Mouse (Mus musculus) hindbrain, postnatal 0 days (tissue): Measurements from ENCODE around the gene Hivep2. TPM values are rescaled to one million over a fixed set of nuclear protein-coding genes. Genes with fewer than 3 reads are reported as not detected.

Experiments
- ATAC-seq: fragments of 200-750 bp; cut with Nextera tagmentation; 2 replicates; pipeline ENCODE4 v1.8.0; 2017; ENCODE audit warnings: mild to moderate bottlenecking, moderate TSS enrichment, moderate library complexity
- DNase-seq: peaks from one replicate; pipeline ENCODE4 v3.0.0-alpha.2; 2015; ENCODE audit warnings: low spot score
- H3K27ac ChIP-seq: fragments of 300-500 bp; sonication (generic); 2 replicates; pipeline ENCODE4 v1.5.1; 2014; ENCODE audit warnings: mild to moderate bottlenecking
- H3K27me3 ChIP-seq: fragments of 300-500 bp; sonication (generic); 2 replicates; pipeline ENCODE4 v1.6.1; 2014; ENCODE audit warnings: low read length, mixed read lengths; ENCODE audit not compliant: insufficient read depth
- H3K36me3 ChIP-seq: fragments of 300-500 bp; sonication (generic); 2 replicates; pipeline ENCODE4 v1.6.1; 2014; ENCODE audit warnings: low read length, mixed read lengths; ENCODE audit not compliant: insufficient read depth
- H3K4me1 ChIP-seq: fragments of 300-500 bp; sonication (generic); 2 replicates; pipeline ENCODE4 v1.6.1; 2014; ENCODE audit warnings: antibody characterized with exemption, low read length, mixed read lengths; ENCODE audit not compliant: insufficient read depth
- H3K4me2 ChIP-seq: fragments of 300-500 bp; sonication (generic); 2 replicates; pipeline ENCODE4 v1.6.1; 2014; ENCODE audit warnings: low read depth, mild to moderate bottlenecking, low read length, moderate library complexity, mixed read lengths
- H3K4me3 ChIP-seq: fragments of 300-500 bp; sonication (generic); 2 replicates; pipeline ENCODE4 v1.5.1; 2014; ENCODE audit warnings: low read length
- H3K9ac ChIP-seq: fragments of 300-500 bp; sonication (generic); replicated peaks from 2 replicates; pipeline ENCODE4 v1.6.1; 2014; ENCODE audit warnings: mild to moderate bottlenecking, low read length, moderate library complexity, mixed read lengths
- H3K9me3 ChIP-seq: fragments of 300-500 bp; sonication (generic); 2 replicates; pipeline ENCODE4 v1.6.1; 2016; ENCODE audit warnings: low read length, mixed read lengths
- CTCF ChIP-seq: IDR thresholded peaks from 2 replicates; pipeline ENCODE4 v1.5.1; 2016; ENCODE audit warnings: antibody characterized with exemption, control low read depth, low read depth
- WGBS: fragments of 180-500 bp; shearing (Covaris S2); extraction: QIAGEN DNeasy Blood & Tissue Kit; methylation state at CpG from one replicate; pipeline ENCODE4 v1.1.7; 2014; 5-methylcytosine and 5-hydroxymethylcytosine counted together
- polyA plus RNA-seq: library from polyadenylated mRNA; unstranded; fragments of >200 nt; fragmentation: Nextera tagmentation; extraction: Ambion mirVana; gene quantifications from 2 replicates; pipeline ENCODE4 v1.2.1, GENCODE M21; 2015
- total RNA-seq: library from RNA; depleted of rRNA; stranded (reverse); fragments of >200 nt; gene quantifications from 2 replicates; pipeline ENCODE4 v1.2.3, GENCODE M21; 2014; rRNA removed

The Hivep2 gene
- total and polyA plus RNA-seq, 2 experiments from 2014 or later = 13.6 to 43.5 TPM

GRCm38 (mm10) chr10:14199332-14199731 lies 233.5 kb downstream of the Hivep2 start:
- H3K4me2 ChIP-seq = no peak overlapping the region
- no peak overlapping the region for H3K27ac ChIP-seq
- 76% methylated on average over 7 of the region's 7 CpGs for WGBS
- DNase-seq = no peak
- H3K9ac ChIP-seq = no peak overlapping the region
- no peaks in the 10 kb centered on the region for H3K4me1 ChIP-seq
- no peaks in the 10 kb centered on the region for H3K27me3 ChIP-seq
- ATAC-seq = no peak
- H3K9me3 ChIP-seq = no peaks in the 10 kb centered on the region
- H3K36me3 ChIP-seq = no peaks in the 10 kb centered on the region
- TF ChIP-seq CTCF = no peak
- no peak overlapping the region for H3K4me3 ChIP-seq

GRCm38 (mm10) chr10:14200310-14200709 lies 234.4 kb downstream of the Hivep2 start:
- H3K4me2 ChIP-seq = no peak overlapping the region
- TF ChIP-seq CTCF = peak; percentile 73
- H3K27ac ChIP-seq = no peak overlapping the region
- H3K9ac ChIP-seq = no peak overlapping the region
- no peaks in the 10 kb centered on the region for H3K4me1 ChIP-seq
- no peaks in the 10 kb centered on the region for H3K9me3 ChIP-seq
- no peak overlapping the region for H3K4me3 ChIP-seq
- H3K36me3 ChIP-seq = no peaks in the 10 kb centered on the region
- WGBS = 6% methylated on average over 2 of the region's 2 CpGs
- peak; percentile 76 for DNase-seq
- no peaks in the 10 kb centered on the region for H3K27me3 ChIP-seq
- ATAC-seq = peak; percentile 71

Other genes with a start within 250 kb of the Hivep2 start
- gene Aig1, start 97.1 kb upstream of the Hivep2 start, total RNA-seq = 123 and 126 TPM in 2 replicates
- gene Aig1, start 97.1 kb upstream of the Hivep2 start, polyA plus RNA-seq = 102 and 105 TPM in 2 replicates